Mouse (Mus musculus) olfactory bulb, adult 2 months (tissue): Measurements from ENCODE around the gene Cd200r1.

Source experiments
- CTCF ChIP-seq: fragments of 200-500 bp; IDR thresholded peaks from 2 replicates; pipeline ENCODE4 v1.5.1; 2012; ENCODE audit warnings: low read depth, mild to moderate bottlenecking, low read length, moderate library complexity; ENCODE audit not compliant: insufficient read depth
- POLR2A ChIP-seq: fragments of 200-500 bp; IDR thresholded peaks from 2 replicates; pipeline ENCODE4 v1.6.1; 2012; ENCODE audit warnings: mild to moderate bottlenecking, low read depth, low read length, moderate library complexity; ENCODE audit not compliant: insufficient read depth

- TF ChIP-seq POLR2A (no peak), CTCF (no peak)
These were observed 870 bp downstream of the Cd200r1 start for GRCm38 (mm10) chr16:44766320-44766892.
